Mouse (Mus musculus): ENCODE data around the gene Znrf1. TPM values are rescaled to one million over a fixed set of nuclear protein-coding genes. Genes with fewer than 3 reads are reported as not detected.

Gene Znrf1
- total RNA-seq, 1 experiment, result 38.4 TPM

DNA sequence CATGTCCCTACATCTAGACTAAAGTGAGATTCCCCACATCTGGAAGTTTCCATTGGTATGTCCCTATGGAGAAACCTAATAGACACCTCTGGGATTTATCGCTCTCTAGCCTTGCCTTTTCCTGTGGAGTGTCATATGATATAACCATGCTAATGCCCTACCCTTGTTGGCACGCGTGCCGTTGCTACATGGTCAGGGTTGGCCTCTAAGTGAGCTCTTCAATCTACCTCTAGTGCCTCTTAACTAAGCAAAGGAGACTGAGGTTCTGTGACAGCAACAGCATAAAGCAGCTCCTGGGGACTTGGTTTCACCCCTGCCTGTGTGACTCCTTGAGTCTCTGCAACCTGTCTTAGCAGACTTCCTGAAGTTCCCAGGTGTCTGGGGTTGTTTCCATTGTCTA lies 82.4 kb downstream of the Znrf1 start:
- in situ Hi-C loops (cut with MboI; ENCODE audit: low sequenced_read_pairs in 2 of 2, unreplicated experiment in 2 of 2), result no loop called here
- peaks cover 13% of the 10 kb centered on the region; the same call in 1 of the 2 replicates for H3K36me3 ChIP-seq (ENCODE audit: control insufficient read depth, insufficient read depth, low read length, poor library complexity, severe bottlenecking)
- DNase-seq (ENCODE audit: low read depth, low spot score), result no peak

DNA sequence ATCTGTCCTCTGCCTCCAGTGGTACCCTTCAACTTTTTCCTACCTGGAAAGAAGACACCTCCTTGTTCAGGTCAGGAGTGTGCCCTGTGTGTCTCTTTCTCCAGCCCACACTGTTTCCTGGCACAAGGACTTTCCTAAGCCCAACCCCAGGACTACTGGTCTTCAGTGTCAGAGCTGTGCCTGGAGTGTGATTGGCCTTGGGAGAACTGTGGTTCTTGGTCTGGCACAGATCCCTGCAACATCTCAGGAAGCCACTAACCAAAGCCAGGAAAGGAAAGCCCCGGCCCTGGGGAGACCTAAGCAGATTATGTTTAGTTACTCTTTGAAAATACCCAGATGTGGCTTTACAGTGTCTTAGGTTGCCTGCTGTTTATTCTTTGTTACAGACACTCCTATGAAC lies 84.0 kb downstream of the Znrf1 start:
- in situ Hi-C loops (cut with MboI; ENCODE audit: low sequenced_read_pairs in 2 of 2, unreplicated experiment in 2 of 2), result no loop called here
- Histone ChIP-seq H3K9me3 (ENCODE audit: control insufficient read depth, insufficient read depth, low read depth, low read length) (no peaks in the 10 kb centered on the region), H3K36me3 (ENCODE audit: control insufficient read depth, insufficient read depth, low read length, poor library complexity, severe bottlenecking) (peaks cover 13% of the 10 kb centered on the region; the same call in 1 of the 2 replicates)

More for the DNA sequence above, 82.4 kb downstream of the Znrf1 start:
- Histone ChIP-seq H3K27ac (ENCODE audit: insufficient read depth, low read depth, low read length, poor library complexity, severe bottlenecking) (no peak overlapping the region), H3K4me3 (ENCODE audit: insufficient read depth in 1 of 2, low read depth in 1 of 2, low read length in 2 of 2, poor library complexity in 1 of 2, severe bottlenecking in 1 of 2) (no peak overlapping the region), H3K9me3 (ENCODE audit: control insufficient read depth, insufficient read depth, low read depth, low read length) (no peaks in the 10 kb centered on the region), H3K4me1 (ENCODE audit: control insufficient read depth in 2 of 2, insufficient read depth in 2 of 2, low read length in 2 of 2, poor library complexity in 1 of 2) (peaks cover 3 to 48% of the 10 kb centered on the region in 2 experiments; a peak in 3 of 4 replicates), H3K9ac (ENCODE audit: insufficient read depth, low read depth, low read length, poor library complexity, severe bottlenecking) (no peak overlapping the region)
- TF ChIP-seq ZNF384 (IDR thresholded peaks at IDR 0.05; ENCODE audit: low read depth, low read length) (no peak), ZC3H11A (IDR thresholded peaks at IDR 0.05; ENCODE audit: borderline replicate concordance, low read depth, low read length) (no peak), MAFK (IDR thresholded peaks at IDR 0.05; ENCODE audit: insufficient read depth, low read depth, low read length) (no peak), CHD2 (IDR thresholded peaks at IDR 0.05; ENCODE audit: low read depth, low read length) (no peak), HCFC1 (IDR thresholded peaks at IDR 0.05; ENCODE audit: borderline replicate concordance, insufficient read depth, low read length) (no peak)

DNA sequence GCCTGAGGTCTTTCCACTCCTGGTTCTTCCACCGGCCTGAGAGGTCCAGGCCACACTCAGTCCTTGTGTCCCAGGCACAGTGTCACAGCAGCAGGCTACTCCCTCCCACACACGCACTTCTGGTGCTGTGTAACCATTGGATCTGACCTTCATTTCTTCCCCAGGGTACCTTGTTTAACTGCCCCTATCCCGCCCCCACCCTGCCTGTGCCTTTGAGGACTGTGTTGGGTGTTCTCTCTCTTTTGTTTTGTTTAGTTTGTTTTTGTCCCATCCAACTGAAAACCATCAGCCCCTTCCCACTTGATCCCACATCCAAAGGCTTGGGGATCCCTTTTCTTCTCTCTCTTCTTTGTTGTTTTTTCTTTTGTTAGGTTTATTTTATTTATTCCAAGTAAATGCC lies 86.2 kb downstream of the Znrf1 start:
- in situ Hi-C loops (cut with MboI; ENCODE audit: low sequenced_read_pairs in 2 of 2, unreplicated experiment in 2 of 2), result no loop called here
- DNase-seq (ENCODE audit: low read depth, low spot score), result peak; percentile 69
- Histone ChIP-seq H3K27ac (ENCODE audit: insufficient read depth, low read depth, low read length, poor library complexity, severe bottlenecking) (peak overlapping the region; percentile 8; the same call in 1 of the 2 replicates), H3K9me3 (ENCODE audit: control insufficient read depth, insufficient read depth, low read depth, low read length) (no peaks in the 10 kb centered on the region), H3K4me1 (ENCODE audit: control insufficient read depth in 2 of 2, insufficient read depth in 2 of 2, low read length in 2 of 2, poor library complexity in 1 of 2) (peaks cover 3 to 38% of the 10 kb centered on the region in 2 experiments; a peak in 3 of 4 replicates), H3K4me3 (ENCODE audit: insufficient read depth in 1 of 2, low read depth in 1 of 2, low read length in 2 of 2, poor library complexity in 1 of 2, severe bottlenecking in 1 of 2) (peak overlapping the region in 1 of 2 experiments; percentile 20; a peak in 1 of 4 replicates), H3K36me3 (ENCODE audit: control insufficient read depth, insufficient read depth, low read length, poor library complexity, severe bottlenecking) (peaks cover 11% of the 10 kb centered on the region; the same call in 1 of the 2 replicates), H3K9ac (ENCODE audit: insufficient read depth, low read depth, low read length, poor library complexity, severe bottlenecking) (no peak overlapping the region; the same call in 1 of the 2 replicates)
- no peak for TF ChIP-seq MAFK (IDR thresholded peaks at IDR 0.05; ENCODE audit: insufficient read depth, low read depth, low read length)
- no peak for TF ChIP-seq ZC3H11A (IDR thresholded peaks at IDR 0.05; ENCODE audit: borderline replicate concordance, low read depth, low read length)
- TF ChIP-seq ZNF384 (IDR thresholded peaks at IDR 0.05; ENCODE audit: low read depth, low read length), result no peak
- TF ChIP-seq CHD2 (IDR thresholded peaks at IDR 0.05; ENCODE audit: low read depth, low read length), result no peak
- no peak for TF ChIP-seq HCFC1 (IDR thresholded peaks at IDR 0.05; ENCODE audit: borderline replicate concordance, insufficient read depth, low read length)

More for the DNA sequence above, 84.0 kb downstream of the Znrf1 start:
- H3K4me1 ChIP-seq (ENCODE audit: control insufficient read depth in 2 of 2, insufficient read depth in 2 of 2, low read length in 2 of 2, poor library complexity in 1 of 2), result peaks cover 3 to 46% of the 10 kb centered on the region in 2 experiments; a peak in 3 of 4 replicates
- H3K27ac ChIP-seq (ENCODE audit: insufficient read depth, low read depth, low read length, poor library complexity, severe bottlenecking), result no peak overlapping the region
- H3K9ac ChIP-seq (ENCODE audit: insufficient read depth, low read depth, low read length, poor library complexity, severe bottlenecking), result no peak overlapping the region
- no peak overlapping the region for H3K4me3 ChIP-seq (ENCODE audit: insufficient read depth in 1 of 2, low read depth in 1 of 2, low read length in 2 of 2, poor library complexity in 1 of 2, severe bottlenecking in 1 of 2)
- DNase-seq (ENCODE audit: low read depth, low spot score), result no peak
- TF ChIP-seq ZC3H11A (IDR thresholded peaks at IDR 0.05; ENCODE audit: borderline replicate concordance, low read depth, low read length) (no peak), MAFK (IDR thresholded peaks at IDR 0.05; ENCODE audit: insufficient read depth, low read depth, low read length) (no peak), CHD2 (IDR thresholded peaks at IDR 0.05; ENCODE audit: low read depth, low read length) (no peak), ZNF384 (IDR thresholded peaks at IDR 0.05; ENCODE audit: low read depth, low read length) (no peak), HCFC1 (IDR thresholded peaks at IDR 0.05; ENCODE audit: borderline replicate concordance, insufficient read depth, low read length) (no peak)

DNA sequence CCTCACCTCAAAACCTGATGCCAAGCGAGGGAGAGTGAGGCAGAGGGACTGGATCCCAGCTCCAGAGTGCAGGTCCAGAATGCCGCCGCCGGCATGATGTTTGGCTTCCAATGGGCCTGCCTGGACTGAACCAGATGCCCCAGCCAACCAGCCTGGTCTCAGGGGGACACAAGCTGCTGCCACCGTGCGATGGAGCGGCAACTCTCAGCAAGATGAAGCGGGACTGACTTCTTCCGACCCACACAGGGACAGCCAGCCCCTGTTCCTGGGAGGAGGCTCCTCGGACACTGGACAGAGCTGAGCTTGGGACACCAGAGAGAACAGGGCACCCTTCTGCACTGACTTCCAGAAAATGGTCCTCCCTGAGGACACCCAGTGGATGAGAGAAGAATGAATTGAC lies 86.7 kb downstream of the Znrf1 start:
- H3K36me3 ChIP-seq (ENCODE audit: control insufficient read depth, insufficient read depth, low read length, poor library complexity, severe bottlenecking), result peaks cover 11% of the 10 kb centered on the region; the same call in 1 of the 2 replicates
- no peak for DNase-seq (ENCODE audit: low read depth, low spot score)
- H3K4me1 ChIP-seq (ENCODE audit: control insufficient read depth in 2 of 2, insufficient read depth in 2 of 2, low read length in 2 of 2, poor library complexity in 1 of 2), result peaks cover 3 to 42% of the 10 kb centered on the region in 2 experiments; a peak in 3 of 4 replicates
- in situ Hi-C loops (cut with MboI; ENCODE audit: low sequenced_read_pairs in 2 of 2, unreplicated experiment in 2 of 2), result no loop called here
- peak overlapping the region; percentile 80; the same call in 1 of the 2 replicates for H3K27ac ChIP-seq (ENCODE audit: insufficient read depth, low read depth, low read length, poor library complexity, severe bottlenecking)
- peak overlapping the region; percentile 51; the same call in 1 of the 2 replicates for H3K9ac ChIP-seq (ENCODE audit: insufficient read depth, low read depth, low read length, poor library complexity, severe bottlenecking)
- no peak for TF ChIP-seq CHD2 (IDR thresholded peaks at IDR 0.05; ENCODE audit: low read depth, low read length)
- peak overlapping the region; percentile 20 to 46; a peak in 3 of 4 replicates for H3K4me3 ChIP-seq (ENCODE audit: insufficient read depth in 1 of 2, low read depth in 1 of 2, low read length in 2 of 2, poor library complexity in 1 of 2, severe bottlenecking in 1 of 2)
- no peaks in the 10 kb centered on the region for H3K9me3 ChIP-seq (ENCODE audit: control insufficient read depth, insufficient read depth, low read depth, low read length)
